Mouse (Mus musculus): Measurements from ENCODE around the gene Rab40c. TPM values are rescaled to one million over a fixed set of nuclear protein-coding genes. Genes with fewer than 3 reads are reported as not detected.
"Not testable (repeated sequence)": the region's sequence is repeated elsewhere in the genome, so short reads cannot be mapped to it uniquely, and the experiment has no call there.

Rab40c gene
- total RNA-seq, 2 experiments from 2014 or later = 16.1 to 16.6 TPM

DNA sequence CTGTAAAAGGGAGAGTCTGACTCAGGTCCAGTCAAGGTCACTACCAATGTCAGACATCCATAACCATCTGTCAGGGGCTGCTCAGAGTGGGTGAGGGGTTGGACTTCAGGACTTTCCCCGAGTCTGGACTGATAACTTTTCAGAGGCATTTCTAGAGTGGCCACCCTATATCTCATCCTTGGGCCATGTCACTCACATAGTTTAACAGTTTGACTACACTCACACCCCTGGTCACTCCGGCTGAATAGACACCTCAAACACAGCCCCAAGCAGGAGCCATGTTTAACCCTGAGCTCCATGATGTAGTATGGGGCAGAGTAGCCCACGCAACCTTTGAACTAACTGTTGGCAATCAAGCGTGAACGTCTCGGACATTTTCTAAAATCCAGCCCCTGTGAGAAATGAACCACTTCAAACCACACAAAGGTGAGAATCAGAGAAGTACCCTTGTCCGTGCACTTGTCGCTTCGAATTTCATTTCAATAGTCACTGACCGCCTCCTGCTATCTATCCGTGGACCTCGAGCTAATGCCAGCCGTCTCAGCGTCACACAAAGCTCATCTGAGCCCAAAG lies 45.3 kb downstream of the Rab40c start:
- no peak for DNase-seq

DNA sequence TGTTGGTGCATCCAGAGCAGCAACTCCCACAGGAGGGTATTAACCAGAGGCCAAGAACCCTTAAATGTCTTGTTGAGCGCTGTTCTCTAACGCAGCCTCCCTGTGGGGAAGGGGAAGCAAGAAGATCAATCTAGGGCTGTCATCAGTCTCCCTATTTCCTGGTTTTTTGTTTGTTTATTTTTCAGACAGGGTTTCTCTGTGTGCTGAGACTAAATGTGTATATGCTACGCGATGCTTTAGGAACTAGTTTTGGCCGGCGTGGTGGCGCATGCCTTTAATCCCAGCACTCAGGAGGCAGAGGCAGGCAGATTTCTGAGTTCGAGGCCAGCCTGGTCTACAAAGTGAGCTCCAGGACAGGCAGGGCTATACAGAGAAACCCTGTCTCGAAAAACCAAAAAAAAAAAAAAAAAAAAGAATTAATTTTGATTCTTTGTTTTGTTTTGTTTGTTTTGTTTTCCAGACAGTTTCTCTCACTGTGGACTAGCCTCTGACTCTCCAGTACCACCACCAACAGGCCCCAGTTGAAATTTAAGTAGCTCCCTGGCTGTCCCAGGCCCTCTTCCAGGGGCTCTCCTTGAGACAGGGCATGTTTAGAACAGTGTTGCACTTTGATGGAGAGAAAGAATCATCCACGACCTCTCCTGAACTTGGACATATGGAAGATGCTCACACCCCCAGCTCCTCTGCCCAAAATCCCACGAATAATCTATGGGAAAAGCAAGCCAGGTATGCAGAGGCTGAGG lies 46.0 kb downstream of the Rab40c start:
- no peak for DNase-seq

DNA sequence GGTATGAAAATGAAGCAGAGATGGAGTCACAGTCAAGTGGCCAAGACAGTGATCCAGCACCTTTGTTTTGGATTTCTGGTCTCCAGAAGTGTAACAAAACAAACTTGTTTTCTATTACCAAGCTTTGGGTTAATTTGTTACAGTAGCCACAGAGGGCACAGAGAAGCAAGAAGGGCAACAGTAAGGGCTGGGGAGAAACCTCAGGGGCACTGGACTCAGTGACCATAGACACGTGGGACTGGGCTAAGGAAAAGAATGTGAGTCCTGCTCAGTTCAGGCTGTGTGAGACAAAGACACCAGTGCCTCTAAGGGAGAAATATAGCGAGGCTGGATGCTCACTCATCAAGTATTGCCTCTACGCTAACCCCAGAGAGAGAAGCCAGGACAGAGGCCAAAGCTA lies 46.9 kb downstream of the Rab40c start:
- DNase-seq = no peak

DNA sequence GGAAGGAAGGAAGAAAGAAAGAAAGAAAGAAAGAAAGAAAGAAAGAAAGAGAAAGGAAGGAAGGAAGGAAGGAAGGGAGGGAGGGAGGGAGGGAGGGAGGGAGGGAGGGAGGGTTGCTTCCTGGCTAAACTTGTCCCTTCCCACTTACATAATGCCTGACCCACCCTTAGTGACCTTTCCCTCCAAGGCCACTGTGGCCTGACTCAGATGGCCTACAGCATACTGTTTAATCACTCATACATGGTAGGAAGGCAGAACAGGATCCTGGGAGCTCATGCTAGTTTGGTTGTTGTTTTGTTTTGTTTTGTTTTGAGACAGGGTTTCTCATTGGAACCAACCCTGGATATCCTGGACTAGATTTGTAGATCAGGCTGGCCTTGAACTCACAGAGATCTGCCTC lies 48.0 kb downstream of the Rab40c start:
- DNase-seq = not testable (repeated sequence)

DNA sequence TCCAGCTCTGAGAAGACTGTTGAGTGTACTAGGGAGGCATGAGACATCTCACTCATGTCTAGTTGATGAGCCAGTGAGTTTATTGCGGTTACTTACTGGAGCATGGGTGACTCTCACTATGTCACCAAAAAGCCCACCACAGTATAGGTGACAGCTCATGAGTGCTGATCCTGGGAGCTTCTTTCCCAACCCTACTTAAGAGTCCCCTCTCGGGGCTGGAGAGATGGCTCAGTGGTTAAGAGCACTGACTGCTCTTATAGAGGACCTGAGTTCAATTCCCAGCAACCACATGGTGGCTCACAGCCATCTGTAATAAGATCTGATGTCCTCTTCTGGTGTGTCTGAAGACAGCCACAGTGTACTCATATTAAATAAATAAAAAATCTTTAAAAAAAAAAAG lies 49.6 kb downstream of the Rab40c start:
- no peak for DNase-seq

DNA sequence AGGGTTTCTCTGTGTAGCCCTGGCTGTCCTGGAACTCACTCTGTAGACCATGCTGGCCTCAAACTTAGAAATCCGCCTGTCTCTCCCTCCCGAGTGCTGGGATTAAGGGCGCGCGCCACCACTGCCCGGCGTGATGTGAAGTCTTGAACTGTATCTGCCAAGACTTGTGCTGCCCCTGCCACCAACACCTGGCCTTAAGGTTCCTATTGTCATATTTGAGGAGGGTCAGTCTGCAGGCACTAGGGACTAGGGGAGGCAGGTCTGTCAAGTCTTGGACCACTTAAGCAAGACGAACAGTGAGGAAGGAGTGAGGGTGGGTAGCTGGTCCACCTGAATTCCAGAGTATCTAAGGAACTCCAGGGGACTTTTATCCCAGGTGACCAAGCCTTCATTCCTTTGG lies 50.0 kb downstream of the Rab40c start:
- no peak for DNase-seq

DNA sequence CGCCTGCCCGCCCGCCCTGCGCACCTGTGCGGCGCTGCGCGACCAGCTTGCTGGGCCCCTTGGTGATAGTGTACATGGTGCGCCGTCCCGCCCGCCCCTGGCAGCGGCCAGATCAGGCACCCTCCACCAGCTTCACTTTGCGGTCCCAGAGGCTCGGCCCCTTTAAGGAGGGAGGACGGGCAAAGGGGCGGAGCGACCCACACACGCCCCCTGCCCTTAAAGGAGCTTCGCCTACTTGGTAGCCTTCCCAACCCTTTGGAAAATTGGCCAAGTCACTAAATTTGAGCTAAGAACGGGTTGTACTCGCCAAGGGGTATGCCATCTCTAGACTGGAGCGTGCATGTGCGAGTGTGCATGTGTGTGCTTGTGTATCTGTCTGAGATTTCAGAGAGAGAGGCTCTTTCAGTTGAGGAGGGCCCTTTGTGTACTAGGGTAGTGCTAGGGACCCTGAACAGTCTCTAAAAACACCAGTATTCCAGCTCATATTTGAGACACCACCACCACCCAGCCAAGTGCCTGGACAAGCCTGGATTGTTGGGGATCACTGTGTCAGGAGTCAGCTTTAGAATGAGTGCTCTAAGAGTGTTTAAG lies 50.8 kb downstream of the Rab40c start, which contains the start of gene Mcrip2:
Gene Mcrip2 (minus strand): TSS at position 164 of the 591 bp plus-strand sequence.
- DNase-seq = peak; percentile 85

DNA sequence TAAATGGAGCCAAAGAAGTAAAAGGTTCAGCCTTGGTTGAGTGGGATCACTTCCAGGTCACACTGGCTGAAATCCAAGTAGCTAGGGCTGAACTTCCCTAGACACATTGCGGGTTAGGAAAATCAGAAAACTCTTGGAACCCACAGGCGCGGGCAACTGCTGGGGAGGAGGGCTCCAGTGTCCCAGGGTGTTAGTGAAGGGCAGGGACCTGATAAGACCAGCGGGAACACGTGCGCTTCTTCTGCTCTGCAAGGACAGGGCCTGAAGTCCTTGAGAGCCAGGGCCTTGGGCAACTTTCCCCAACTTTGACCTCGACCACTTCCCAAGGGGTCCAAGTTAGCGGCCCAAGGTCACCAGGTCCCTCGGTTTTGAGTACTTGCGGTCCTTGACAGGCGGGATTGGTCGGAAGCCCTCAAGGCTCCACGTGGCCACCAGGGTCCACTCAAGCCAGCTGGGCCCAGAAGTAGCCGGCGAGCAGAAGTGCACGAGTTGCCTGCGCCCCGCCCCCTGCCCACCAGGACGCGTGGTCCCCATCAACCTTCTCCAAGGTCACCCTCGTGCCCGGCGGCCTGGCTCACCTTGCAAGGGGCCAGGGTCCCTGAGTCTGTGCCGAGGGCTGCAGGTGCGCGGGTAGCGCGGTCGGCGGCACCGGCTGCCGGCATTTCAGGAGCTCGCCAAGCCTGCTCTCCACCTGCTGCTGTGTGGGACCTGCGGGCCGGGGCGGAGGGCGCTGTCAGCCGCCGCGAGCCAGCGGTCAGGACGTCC lies 51.5 kb downstream of the Rab40c start:
- DNase-seq = peak; percentile 74

DNA sequence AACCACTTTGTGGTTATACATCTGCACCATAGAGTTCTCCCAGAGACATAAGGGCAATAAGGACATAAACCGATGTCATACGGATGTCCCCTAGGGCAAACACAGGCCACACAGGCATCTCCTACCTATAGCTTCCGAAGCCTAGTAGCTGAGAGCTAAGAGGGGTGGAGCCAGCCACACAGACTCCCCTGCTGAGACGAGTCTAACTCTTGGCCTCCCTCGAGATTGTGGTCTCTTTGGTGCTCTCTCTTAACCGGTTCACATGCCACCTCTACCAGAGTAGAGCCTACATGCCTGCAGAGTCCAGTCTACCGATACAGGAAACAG lies 52.1 kb downstream of the Rab40c start:
- DNase-seq = no peak

DNA sequence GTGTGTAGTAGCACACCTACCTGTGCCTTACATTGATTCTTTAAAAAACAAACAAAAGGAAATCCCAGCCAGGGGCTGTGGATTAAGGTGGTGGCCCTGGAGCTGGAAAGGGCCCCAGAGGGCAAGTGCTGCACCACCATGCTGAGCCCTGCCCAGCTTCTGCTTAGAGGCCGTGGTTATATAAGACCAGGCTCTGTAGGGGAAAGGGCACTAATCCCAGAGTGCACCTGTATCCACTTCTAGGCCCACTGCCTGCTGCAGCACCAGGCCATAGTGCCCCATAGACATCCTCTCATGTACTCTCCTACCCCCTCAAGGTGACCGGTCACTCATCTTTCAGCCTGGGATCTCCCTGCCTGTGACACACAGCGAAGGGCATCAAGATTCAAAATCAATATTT lies 53.4 kb downstream of the Rab40c start:
- peak; percentile 6 for DNase-seq

DNA sequence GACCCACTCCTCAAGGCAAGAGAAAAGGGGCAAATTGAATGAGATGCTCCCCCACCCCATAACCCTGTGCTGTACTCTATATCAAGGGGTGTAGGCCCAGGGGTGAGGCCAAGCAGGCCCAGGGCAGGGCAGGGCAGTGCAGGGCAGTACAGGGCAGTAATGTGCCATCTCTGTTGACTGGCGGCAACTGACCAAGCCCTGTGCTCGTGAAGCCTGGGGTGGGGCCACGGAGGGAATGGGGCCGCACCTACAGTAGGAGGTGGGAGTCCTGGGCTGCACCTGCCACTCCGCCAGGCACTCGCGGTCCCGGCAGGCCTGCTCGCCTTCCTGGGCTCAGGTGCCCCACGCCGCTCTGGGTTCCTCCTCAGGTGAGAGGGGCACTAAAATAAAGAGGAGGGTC lies 54.2 kb downstream of the Rab40c start:
- peak; percentile 7 for DNase-seq

DNA sequence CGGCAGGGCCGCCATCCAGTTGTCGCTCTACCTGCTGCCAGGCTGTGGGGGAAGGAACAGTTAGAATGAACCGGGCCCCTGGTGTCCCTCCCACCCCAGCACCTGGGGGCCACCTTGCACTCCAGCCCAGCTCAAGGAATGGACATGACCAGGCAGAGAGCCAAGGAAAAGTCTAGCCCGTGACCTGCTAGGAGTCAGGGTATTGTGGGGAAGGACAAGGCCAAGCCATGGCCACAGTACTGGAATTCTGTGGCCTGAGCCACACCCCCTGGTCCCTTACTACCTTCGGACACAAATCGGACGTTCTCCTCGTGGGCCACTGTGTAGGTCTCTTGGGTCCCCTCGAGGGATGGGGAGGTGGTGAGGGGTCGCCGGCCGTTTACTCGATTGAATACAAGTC lies 55.2 kb downstream of the Rab40c start:
- DNase-seq = no peak

DNA sequence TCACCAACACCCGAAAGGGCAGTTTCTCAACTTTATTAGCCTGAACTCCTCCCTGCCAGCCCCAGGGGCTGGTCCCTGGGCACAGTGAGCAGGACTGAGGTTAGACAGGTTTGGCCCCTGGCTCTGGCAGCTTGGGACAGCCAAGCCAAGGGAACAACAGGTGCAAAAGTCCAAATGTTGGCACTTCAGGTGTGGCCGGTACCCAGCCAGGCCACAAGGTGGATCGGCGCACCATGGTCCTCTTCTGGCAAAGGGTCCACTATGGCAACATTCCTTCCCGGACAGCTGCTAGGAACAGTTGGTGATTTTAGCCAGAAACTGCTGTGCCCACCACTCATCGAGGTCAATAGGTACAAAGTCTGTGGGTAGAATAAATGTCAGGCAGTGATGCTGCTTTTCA lies 55.8 kb downstream of the Rab40c start:
- DNase-seq = no peak

DNA sequence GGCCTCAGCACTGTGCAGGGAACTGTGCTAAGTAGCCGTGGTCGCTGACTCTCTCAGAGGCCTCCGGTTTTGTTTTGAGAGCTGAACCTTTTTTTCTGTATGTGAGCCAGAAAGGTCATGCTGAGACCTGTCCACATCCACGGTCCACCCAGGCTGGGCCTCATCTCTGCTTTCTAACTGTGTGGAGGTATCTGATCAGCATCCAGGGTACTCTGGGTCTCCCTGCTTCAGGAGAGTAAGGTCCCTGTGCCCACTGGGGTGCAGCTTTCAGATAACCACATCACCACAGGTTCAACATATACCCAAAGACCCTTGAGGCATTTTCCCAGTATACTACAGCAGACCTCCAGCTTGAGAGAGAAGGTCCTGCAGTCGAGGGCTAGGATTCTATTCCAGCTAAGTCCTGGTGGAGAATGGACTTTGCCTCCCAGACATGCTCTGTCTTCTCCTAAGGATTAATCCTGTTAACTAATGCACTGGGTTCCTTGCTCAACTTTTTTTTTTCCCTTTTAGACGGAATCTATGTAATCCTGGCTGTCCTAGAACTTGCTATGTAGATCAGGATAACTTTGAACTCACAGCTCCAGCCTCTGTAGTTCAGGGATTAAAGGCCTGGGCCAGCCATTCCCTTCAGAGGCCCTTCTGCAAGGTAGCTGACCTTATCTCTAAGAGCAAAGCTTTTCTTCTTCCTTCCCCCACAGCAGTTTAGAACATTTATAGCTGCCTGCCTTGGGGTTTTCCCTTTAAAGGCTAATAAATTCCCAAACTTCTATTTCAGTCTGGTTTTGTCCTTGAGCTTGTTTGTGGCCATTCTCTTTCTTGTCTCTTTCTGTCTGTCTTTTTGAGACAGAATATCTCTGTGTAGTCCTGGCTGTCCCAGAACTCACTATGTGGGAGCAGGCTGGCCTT lies 57.6 kb downstream of the Rab40c start:
- DNase-seq = no peak

DNA sequence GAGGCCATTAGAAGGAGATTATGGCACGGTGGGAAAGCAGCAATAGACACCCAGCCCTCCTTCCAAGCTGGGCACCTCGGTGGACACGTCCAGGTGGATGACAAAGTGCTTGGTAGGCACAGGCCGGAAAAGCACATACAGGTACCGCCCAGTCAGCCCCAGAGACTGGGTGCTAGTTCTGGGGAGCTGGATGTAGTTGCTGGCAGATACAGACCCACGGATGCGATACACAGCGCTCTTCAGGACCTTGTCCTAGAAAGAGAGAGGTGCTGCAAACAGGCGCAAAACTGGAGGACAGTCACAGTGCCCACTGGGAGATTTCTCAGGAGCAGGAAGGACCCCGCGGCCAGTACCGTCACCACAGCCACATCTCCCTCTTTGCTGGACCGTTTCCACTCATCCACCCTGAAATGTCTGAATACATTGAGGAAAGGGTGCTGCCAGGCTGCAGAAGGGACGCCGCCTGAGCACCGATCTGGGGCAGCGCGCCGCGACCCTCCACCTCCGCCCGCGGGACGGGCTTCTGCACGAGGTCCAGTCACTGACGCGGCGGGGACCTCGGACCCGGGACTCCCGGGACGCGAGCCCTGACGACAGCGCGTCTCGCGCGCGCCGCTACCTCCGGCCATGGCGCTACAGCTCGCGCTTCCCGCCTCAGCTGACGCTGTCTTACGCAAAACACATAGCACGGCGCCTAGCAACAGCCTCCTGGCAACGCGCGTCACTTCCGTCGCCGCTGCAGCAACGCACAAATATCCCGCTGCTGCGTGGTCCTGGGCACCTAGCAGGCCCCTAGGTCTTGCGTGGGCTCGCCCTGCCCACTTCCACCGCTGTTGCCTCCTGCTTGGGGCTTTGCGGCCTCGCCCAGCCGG lies 58.5 kb downstream of the Rab40c start, which contains the start of gene Wdr90:
Gene Wdr90 (minus strand): TSS at position 670 of the 872 bp plus-strand sequence.
- peak; percentile 88 for DNase-seq

DNA sequence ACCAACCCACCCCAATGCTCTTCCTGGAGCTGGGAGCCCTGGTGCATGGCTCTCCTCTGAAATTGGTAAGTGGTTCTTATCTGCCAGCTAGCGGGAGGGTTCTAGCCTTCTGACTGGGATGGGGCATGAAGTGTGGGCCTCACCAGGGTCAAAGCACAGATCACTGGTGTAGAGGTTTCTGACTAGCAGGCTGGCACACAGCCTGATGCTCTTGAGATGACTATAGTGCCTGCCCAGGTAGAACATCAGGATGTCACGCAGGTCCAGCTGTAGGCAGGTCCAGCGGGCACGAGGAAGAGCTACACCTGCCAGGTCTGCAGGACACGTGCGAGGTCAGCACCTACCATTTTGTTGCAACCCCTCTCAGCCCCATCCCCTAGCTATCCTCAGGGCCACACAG lies 59.3 kb downstream of the Rab40c start:
- no peak for DNase-seq

DNA sequence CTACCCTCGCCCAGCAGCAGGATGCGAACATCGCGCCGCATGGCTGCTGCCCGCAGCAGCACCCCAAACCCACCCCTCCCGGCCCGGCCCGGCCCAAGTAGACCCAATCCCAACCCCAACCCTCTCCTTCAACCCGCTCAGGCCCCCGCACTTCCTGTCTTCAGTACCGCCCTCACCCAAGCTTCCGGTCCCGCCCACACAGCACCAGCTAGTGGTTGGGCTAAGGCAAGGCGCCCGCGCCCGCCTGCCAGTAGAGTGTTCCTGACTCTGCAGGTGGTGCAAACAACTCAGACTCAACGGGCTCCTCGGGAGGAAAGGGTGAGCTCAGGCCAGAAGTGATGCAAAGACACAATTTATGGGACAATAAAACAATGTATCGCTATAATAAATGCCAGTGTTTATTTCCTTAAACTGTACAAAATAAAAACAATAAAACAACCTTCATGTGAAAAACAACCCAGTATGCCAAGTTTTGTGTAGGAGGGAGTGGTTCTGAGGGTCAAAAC lies 75.1 kb downstream of the Rab40c start, which contains the start of gene Rhot2:
Gene Rhot2 (minus strand): TSS at position 456 of the 506 bp plus-strand sequence.
- DNase-seq = peak; percentile 95

DNA sequence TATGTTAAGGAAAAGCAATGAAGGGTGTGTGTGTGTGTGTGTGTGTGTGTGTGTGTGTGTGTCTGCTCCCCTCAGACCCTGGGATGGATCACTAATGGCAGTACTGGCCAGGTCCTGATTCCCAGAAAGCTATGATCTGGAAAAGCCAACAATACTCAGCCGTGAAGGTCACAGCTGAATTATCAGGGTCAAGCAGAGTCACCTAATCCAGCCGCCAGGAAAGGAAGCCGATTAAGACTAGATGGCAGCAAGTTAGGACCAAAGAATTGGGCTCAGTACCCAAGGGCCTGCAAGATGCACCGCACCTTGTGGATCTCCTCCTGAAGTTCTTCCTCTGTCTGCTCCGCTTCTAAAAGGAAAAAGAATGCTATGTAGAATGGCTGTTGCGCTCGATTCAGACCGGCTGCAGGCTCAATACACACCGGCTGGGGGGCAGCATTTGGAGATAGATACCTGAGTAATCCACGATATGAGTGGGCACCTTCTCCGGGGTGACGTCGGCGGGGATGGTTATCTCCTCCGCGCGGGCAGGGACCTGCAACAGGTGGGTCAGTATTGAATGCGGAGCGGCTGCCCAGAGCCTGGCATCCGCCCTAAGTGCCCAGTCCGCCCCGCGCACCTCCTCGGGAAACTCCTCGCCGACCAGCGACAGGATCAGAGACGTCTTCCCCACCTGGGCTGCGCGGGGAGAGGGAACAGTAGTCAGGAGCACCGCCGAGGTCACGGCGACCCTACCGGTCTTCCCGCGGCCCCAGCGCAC lies 75.7 kb downstream of the Rab40c start:
- no peak for DNase-seq

DNA sequence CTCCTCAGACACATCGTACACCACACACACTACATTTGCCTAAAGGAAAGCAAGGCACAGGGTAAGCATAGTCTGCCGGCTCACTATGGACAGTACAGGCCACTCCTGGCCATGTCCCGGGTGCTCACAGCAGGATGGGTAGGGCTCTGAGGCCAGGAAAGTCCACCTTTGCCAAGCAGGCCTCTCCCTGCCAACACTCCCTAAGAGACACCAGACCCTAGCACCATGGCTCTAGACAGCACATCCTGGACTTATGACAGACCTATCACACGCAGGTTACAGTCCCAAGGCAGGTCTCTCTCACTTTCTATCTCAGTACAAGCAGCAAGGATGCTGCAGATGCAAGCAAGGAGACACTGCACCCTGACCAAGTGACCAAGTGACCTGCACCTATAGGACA lies 76.4 kb downstream of the Rab40c start:
- DNase-seq = no peak

DNA sequence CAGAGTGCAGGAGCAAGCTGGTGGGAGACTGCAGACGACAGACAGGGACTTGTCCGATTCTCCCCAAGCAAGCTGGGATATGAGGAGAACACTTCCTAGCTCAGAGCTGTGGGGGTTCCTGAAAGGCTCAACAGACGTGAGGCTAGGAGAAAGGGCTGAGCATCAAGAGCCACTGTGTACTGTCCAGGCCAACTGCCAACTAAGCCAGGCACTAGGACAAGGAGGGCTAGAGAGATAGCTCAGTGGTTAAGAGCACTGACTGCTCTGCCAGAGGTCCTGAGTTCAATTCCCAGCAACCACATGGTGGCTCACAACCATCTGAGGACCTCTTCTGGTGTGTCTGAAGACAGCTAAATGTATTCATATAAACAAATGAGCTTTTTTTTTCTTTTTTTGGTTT lies 77.0 kb downstream of the Rab40c start:
- DNase-seq = no peak
